ENCODE assay signal across 7 mouse cellular contexts in genomic region chr1:178318002-178318388, GRCm38 (mm10). TPM values are rescaled to one million over a fixed set of nuclear protein-coding genes. Genes with fewer than 3 reads are reported as not detected.
DNase-seq lines count a peak whose midpoint lies in the region; ATAC-seq and TF ChIP-seq lines count a peak whose summit lies in the region.

No protein-coding gene starts in this region.

- H3K9me3 ChIP-seq in hindbrain, embryonic 13.5 days: no peaks in the 10 kb centered on the region
- no peaks in the 10 kb centered on the region for H3K9me3 ChIP-seq in liver, embryonic 14.5 days (ENCODE audit: control insufficient read depth, low read length)
- no peaks in the 10 kb centered on the region for H3K9me3 ChIP-seq in neural tube, embryonic 13.5 days

- under 1% methylated on average over 17 of the region's 17 CpGs for WGBS in hindbrain, embryonic 13.5 days
- under 1% methylated on average over 17 of the region's 17 CpGs for WGBS in liver, embryonic 14.5 days (ENCODE audit: insufficient replicate concordance)
- under 1% methylated on average over 17 of the region's 17 CpGs for WGBS in neural tube, embryonic 13.5 days

- H3K27ac ChIP-seq in hindbrain, embryonic 13.5 days: peak overlapping the region; percentile 100
- H3K27ac ChIP-seq in liver, embryonic 14.5 days: peak overlapping the region; percentile 98
- peak overlapping the region; percentile 100 for H3K27ac ChIP-seq in neural tube, embryonic 13.5 days (replicated peaks)

- no peaks in the 10 kb centered on the region for H3K27me3 ChIP-seq in hindbrain, embryonic 13.5 days
- H3K27me3 ChIP-seq in liver, embryonic 14.5 days (ENCODE audit: control insufficient read depth, insufficient read depth, low read length): no peaks in the 10 kb centered on the region
- H3K27me3 ChIP-seq in neural tube, embryonic 13.5 days: no peaks in the 10 kb centered on the region

- peak overlapping the region; percentile 90 for H3K9ac ChIP-seq in hindbrain, embryonic 13.5 days
- peak overlapping the region; percentile 95 for H3K9ac ChIP-seq in liver, embryonic 14.5 days (replicated peaks)
- peak overlapping the region; percentile 91 for H3K9ac ChIP-seq in neural tube, embryonic 13.5 days

- TF ChIP-seq EP300 in liver, embryonic 14.5 days (IDR thresholded peaks at IDR 0.05; ENCODE audit: low read depth): peak; percentile 60

- peak overlapping the region; percentile 67 for H3K4me3 ChIP-seq in hindbrain, embryonic 13.5 days
- peak overlapping the region; percentile 65 to 83 for H3K4me3 ChIP-seq in liver, embryonic 14.5 days (ENCODE audit: insufficient read depth in 1 of 2, low read depth in 2 of 2, low read length in 2 of 2)
- H3K4me3 ChIP-seq in neural tube, embryonic 13.5 days: peak overlapping the region; percentile 69

- H3K36me3 ChIP-seq in hindbrain, embryonic 13.5 days: peaks cover 19% of the 10 kb centered on the region
- peaks cover 31% of the 10 kb centered on the region for H3K36me3 ChIP-seq in liver, embryonic 14.5 days (replicated peaks; ENCODE audit: control insufficient read depth, insufficient read depth, low read depth)
- peaks cover 26% of the 10 kb centered on the region for H3K36me3 ChIP-seq in neural tube, embryonic 13.5 days

- ATAC-seq in hindbrain, embryonic 13.5 days (ENCODE audit: low FRiP score): peak; percentile 80
- ATAC-seq in liver, embryonic 14.5 days (ENCODE audit: insufficient read depth): peak; percentile 68
- peak; percentile 83 for ATAC-seq in neural tube, embryonic 13.5 days (ENCODE audit: low read depth)

- H3K4me1 ChIP-seq in hindbrain, embryonic 13.5 days (replicated peaks): peaks cover 36% of the 10 kb centered on the region
- peaks cover 26 to 27% of the 10 kb centered on the region in 2 experiments for H3K4me1 ChIP-seq in liver, embryonic 14.5 days (replicated peaks; ENCODE audit: control insufficient read depth in 2 of 2, insufficient read depth in 2 of 2, low read length in 1 of 2)
- peaks cover 36% of the 10 kb centered on the region for H3K4me1 ChIP-seq in neural tube, embryonic 13.5 days (replicated peaks)

- H3K4me2 ChIP-seq in hindbrain, embryonic 13.5 days: peak overlapping the region; percentile 89
- peak overlapping the region; percentile 87 for H3K4me2 ChIP-seq in liver, embryonic 14.5 days (ENCODE audit: low read depth)
- peak overlapping the region; percentile 93 for H3K4me2 ChIP-seq in neural tube, embryonic 13.5 days

- DNase-seq in spleen, postnatal 36 days (ENCODE audit: low spot score in 2 of 2): peak; percentile 83 to 90
- DNase-seq in spleen, postnatal 10 days (ENCODE audit: low spot score in 2 of 2): no peak
- DNase-seq in embryo, embryonic 10.5 days (ENCODE audit: low spot score): peak; percentile 94
- peak; percentile 83 to 87 (median 84) for DNase-seq in liver, embryonic 14.5 days (ENCODE audit: low read depth in 3 of 3, low spot score in 3 of 3)
- DNase-seq in thymus, postnatal 25 days: no peak

- no peak for TF ChIP-seq CTCF in liver, embryonic 14.5 days (IDR thresholded peaks at IDR 0.05; ENCODE audit: low read depth)

RNA-seq across cellular contexts. Expression of gene Cox20, which starts 0.9 kb away (rescaled TPM):
- polyA plus RNA-seq in hindbrain, embryonic 13.5 days (2015; fragmentation: Nextera tagmentation; extraction: Ambion mirVana): 146 and 152 TPM in 2 replicates
- 42.4 and 42.9 TPM in 2 replicates for polyA plus RNA-seq in liver, embryonic 14.5 days (2012; rRNA removed)
- 97.3 and 107 TPM in 2 replicates for polyA plus RNA-seq in liver, embryonic 14.5 days (2014; fragmentation: Nextera tagmentation; extraction: Ambion mirVana)
- 133 and 138 TPM in 2 replicates for polyA plus RNA-seq in neural tube, embryonic 13.5 days (2015; fragmentation: Nextera tagmentation; extraction: Ambion mirVana)

RNA-seq across cellular contexts. Expression of gene Hnrnpu, which starts 19.6 kb away (rescaled TPM):
- polyA plus RNA-seq in hindbrain, embryonic 13.5 days (2015; fragmentation: Nextera tagmentation; extraction: Ambion mirVana): 258 and 293 TPM in 2 replicates
- 86.5 and 191 TPM in 2 replicates for polyA plus RNA-seq in liver, embryonic 14.5 days (2012; rRNA removed)
- polyA plus RNA-seq in liver, embryonic 14.5 days (2014; fragmentation: Nextera tagmentation; extraction: Ambion mirVana): 165 and 201 TPM in 2 replicates
- 295 and 366 TPM in 2 replicates for polyA plus RNA-seq in neural tube, embryonic 13.5 days (2015; fragmentation: Nextera tagmentation; extraction: Ambion mirVana)

Comparison
In these comparisons a context has a peak if more than half of its experiments do, and no peak if none do; other contexts are left out.
1. DNase-seq: peak in spleen, postnatal 36 days (2 of 2), embryo, embryonic 10.5 days (single experiment) and liver, embryonic 14.5 days (3 of 3); none in spleen, postnatal 10 days (0 of 2) and thymus, postnatal 25 days (single experiment).
2. Peak in every context shown above with its lines, with median percentiles within 50 percentile points of each other: ATAC-seq, H3K27ac ChIP-seq, H3K4me2 ChIP-seq, H3K4me3 ChIP-seq and H3K9ac ChIP-seq.